Mouse (Mus musculus): ENCODE measurements at regions not wholly inside any gene's neighbourhood (a gene's known extent, or its start where the extent isn't known, plus 50 kb on each side); places are given as distances from the start of the nearest gene placed in this dataset.

- no peak for TF ChIP-seq CTCF (IDR thresholded peaks at IDR 0.05)
- no peak for TF ChIP-seq POLR2A (IDR thresholded peaks at IDR 0.05; ENCODE audit: insufficient read depth, low read depth, low read length)
These were observed 66.7 kb upstream of the Zcchc13 start for GRCm38 (mm10) chrX:103563531-103564246.
